Mouse (Mus musculus): Measurements from ENCODE around the gene Cdk14.

Gene Cdk14

GRCm38 (mm10) chr5:5096248-5096915, 323.7 kb downstream of the Cdk14 start:
- DNase-seq (ENCODE audit: low spot score in 2 of 2) = no peak

- no peak for DNase-seq (ENCODE audit: low spot score in 2 of 2)
Measured at GRCm38 (mm10) chr5:5092736-5093135, 327.4 kb downstream of the Cdk14 start.

GRCm38 (mm10) chr5:5071526-5071925, 348.6 kb downstream of the Cdk14 start:
- no peak for DNase-seq (ENCODE audit: low spot score in 2 of 2)

GRCm38 (mm10) chr5:5064686-5065085, 355.4 kb downstream of the Cdk14 start:
- no peak for DNase-seq (ENCODE audit: low spot score in 2 of 2)

- no peak for DNase-seq (ENCODE audit: low spot score in 2 of 2)
Measured at GRCm38 (mm10) chr5:5056102-5056883, 363.8 kb downstream of the Cdk14 start.

DNA sequence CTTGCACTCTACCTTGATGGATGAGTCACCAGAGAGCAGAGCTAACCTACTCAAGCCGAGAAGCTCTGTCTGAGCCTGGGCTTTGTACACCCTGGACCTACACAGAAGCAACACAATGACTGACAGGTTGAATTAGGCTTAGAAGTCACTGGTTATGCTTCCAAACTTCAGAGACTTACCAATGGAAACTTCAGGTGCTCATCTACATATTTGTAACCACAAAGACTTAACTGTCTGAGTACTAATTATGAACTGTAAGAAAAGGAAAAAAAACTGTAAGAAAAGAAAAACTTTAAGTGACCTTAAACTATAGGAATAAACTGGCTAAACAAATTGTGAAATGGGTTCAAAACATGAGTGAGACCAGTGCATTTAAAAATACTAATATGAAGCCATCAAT, 364.6 kb downstream of the Cdk14 start:
- DNase-seq (ENCODE audit: low spot score in 2 of 2) = no peak

DNA sequence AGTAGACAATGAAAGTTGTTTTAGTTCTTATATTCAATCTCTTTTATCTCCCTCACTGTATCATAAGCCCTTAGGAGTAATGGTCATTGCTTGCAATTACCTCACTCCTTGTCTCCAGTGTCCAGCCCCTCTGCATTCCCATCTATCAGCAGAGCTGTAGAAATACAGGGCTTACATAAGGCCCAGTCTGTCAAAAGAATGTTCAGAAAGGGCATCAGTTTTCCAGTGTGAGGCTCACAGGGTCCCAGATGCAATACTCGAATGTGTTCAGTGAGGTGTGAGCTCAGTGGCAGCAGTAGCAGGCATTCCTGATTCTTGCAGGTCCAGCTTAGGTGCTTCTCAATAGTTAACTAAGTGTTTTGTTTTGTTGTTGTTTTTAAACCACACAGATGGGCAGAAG, 365.8 kb downstream of the Cdk14 start:
- DNase-seq (ENCODE audit: low spot score in 2 of 2) = no peak

DNA sequence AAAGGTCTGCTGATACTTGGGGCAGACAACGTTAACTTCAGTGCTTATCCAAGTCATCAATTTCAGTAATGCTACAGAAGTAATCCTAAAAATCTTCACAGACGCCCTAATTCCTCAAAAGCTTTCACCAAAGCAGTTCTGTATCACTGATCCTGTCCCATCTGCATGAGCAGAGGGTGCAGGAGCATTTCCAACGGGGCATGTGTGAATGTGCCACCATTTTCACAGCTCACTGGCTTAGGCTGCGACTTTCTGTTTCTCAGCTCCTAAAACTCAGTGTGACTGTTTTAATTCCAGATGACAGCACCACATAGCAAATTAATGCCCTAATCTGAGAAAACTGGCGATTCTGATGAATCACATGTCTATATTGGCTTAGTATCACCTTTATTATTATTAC, 375.8 kb downstream of the Cdk14 start:
- DNase-seq (ENCODE audit: low spot score in 2 of 2) = no peak

DNA sequence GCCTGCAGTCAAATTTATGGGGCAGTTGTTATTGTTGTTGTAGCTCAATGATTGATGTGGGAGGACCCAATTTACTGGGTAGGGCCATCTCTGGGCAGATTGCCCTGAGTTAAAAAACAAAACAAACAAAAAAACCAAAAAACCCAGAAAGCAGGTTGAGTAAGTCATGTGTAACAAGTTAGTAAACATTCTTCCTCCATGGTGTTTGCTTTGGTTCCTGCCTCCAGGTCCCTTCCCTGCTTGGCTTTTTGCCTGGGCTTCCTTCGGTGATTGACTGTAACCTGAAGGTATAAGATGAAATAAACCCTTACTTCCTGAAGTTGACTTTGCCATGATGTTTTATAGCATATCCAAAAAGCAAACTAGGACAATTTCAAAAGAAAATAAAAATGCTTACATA, 377.4 kb downstream of the Cdk14 start:
- DNase-seq (ENCODE audit: low spot score in 2 of 2) = no peak

- no peak for DNase-seq (ENCODE audit: low spot score in 2 of 2)
Measured at GRCm38 (mm10) chr5:5041480-5041879, 378.6 kb downstream of the Cdk14 start.

- no peak for DNase-seq (ENCODE audit: low spot score in 2 of 2)
Measured at GRCm38 (mm10) chr5:5039700-5040284, 380.3 kb downstream of the Cdk14 start.

- no peak for DNase-seq (ENCODE audit: low spot score in 2 of 2)
Measured at GRCm38 (mm10) chr5:5033445-5033844, 386.7 kb downstream of the Cdk14 start.

- no peak for DNase-seq (ENCODE audit: low spot score in 2 of 2)
Measured at GRCm38 (mm10) chr5:5032847-5033246, 387.3 kb downstream of the Cdk14 start.

GRCm38 (mm10) chr5:5032446-5032845, 387.7 kb downstream of the Cdk14 start:
- no peak for DNase-seq (ENCODE audit: low spot score in 2 of 2)

DNA sequence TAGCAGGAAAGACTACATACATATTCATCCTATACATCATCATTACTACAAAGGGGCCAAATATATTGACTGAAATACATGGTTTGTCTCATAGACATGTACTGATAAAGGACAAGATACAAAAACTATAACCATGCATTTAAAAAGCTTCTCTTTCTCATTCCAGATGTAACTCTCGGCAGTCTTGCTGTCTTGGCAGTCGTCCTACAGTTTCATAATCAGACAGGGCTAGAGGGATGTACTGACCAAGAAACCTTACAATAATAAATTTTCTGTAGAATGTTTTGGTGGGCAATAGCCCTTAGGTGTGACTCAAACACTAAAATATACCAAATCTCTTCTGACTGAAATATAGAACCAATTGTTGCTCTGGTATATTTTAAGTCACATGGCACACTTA, 389.7 kb downstream of the Cdk14 start:
- no peak for DNase-seq (ENCODE audit: low spot score in 2 of 2)

DNA sequence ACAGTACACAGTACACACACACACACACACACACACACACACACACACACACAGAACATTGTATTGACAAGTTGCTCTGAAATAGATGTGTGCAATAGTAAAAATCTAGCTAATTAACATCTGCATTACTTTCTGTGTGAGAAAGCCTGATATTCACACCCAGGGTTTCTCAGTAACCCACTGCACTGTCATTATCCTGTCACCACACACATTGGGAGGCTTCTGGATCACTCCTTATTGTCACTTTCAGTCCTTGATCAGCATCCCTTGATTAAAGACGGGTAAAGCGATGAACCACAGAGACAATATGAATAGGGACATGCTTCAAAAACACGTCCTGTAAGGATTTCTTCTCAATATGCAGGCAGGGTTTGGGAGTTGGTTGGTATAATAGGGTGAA, 401.2 kb downstream of the Cdk14 start:
- DNase-seq (ENCODE audit: low spot score in 2 of 2) = no peak

GRCm38 (mm10) chr5:5018242-5018641, 401.9 kb downstream of the Cdk14 start:
- no peak for DNase-seq (ENCODE audit: low spot score in 2 of 2)

GRCm38 (mm10) chr5:5013783-5014182, 406.3 kb downstream of the Cdk14 start:
- no peak for DNase-seq (ENCODE audit: low spot score in 2 of 2)

DNA sequence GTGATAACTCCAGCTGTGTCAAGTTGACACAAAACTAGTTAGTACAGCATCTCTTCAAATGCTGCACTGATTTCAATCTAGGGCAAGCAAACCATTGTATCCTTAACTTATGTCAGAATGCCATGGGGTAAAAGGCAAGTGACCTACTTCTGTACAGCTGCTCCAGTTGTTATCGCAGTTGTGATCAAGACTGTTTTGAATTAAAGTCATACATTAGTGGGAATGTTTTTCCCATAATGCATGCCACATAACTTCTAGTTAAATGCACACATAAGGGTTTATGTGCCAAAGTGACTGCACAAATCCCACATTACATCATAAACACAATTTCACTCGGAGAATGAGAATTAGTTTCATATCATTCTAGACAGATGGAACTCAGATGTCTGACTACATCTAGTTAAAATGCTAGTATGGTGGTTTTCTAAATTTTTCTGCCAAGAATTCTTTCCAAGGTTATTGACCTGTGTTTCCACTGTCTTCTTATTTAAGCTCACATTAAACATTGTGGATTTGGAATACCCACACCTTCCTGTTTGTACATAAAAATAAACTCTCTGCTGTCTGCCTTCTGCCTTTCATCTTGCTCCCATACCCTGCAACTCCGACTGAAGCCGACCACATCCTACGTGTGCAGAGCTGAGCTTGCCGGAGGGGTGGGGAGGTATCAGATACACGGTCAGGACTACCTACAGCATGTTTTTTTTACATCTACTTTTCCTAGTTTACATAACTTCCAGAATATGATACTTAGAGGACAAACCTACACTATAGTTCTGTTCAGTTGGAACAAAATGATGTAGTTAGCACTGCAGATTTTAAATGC, 407.4 kb downstream of the Cdk14 start:
- no peak for DNase-seq (ENCODE audit: low spot score in 2 of 2)

DNA sequence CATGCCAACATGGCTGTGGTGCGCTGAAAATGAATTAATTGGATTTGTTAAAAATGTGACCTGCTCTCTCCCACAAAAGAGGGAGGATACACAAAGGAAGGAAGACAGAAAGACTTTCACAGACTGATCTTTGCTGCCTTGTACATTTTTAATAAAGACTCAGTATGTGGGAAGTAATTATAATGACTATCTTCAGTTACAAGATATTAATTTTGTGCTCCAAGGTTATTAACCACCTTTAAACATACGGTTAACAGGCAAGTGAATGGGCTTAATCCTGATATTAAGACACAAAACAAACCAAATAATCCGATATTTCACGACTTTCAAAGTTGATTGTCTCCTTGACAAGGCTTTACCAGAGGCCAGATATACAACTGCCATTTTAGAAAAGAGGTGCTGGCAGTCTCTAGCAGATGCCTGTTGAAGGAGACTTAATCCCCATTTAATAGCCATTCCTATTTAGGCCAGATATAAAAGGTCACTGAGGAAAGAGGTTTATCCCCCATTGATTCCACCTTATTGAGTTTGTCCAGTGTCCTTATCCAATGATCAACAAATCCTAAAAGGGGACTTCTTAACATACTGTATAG, 411.9 kb downstream of the Cdk14 start:
- DNase-seq (ENCODE audit: low spot score in 2 of 2) = no peak

DNA sequence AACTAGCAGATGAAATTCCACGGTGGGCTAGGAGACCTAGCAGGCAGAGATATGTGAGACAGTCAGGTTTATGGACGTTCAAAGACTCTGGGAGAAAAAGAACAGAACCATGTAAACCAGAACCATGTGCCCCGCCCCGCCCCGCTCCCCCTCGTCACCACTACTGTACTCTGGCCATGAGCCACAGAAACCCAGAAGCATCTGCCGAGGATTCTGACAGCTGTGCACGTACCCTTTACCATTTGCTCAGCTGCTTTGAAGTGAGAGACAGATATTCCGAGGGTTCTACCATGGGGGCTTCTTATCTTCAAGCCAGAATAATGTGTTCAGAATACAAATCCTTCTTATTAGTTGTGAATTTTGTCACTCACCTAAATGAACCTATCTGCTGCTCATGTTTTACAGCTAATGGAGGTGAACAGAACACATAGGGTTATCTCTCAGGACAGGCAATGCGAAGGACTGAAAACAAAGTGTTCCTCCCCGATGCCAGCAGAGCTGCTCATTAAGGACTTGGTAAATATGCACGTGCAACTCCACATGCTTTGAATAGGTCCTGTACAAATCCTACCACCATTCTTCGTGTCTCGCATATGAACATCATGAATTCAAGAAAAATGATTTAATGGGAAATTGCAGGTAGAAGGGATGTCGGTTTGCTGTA, 412.5 kb downstream of the Cdk14 start:
- no peak for DNase-seq (ENCODE audit: low spot score in 2 of 2)

Data from heart, adult 9 months (tissue).